Mouse (Mus musculus) ovary, postnatal 10 days (tissue): ENCODE data around the gene Tbcd.

Experiments used
- DNase-seq: peaks from one replicate; pipeline ENCODE4 v3.0.0; 2022; ENCODE audit warnings: low spot score

Gene Tbcd

DNA sequence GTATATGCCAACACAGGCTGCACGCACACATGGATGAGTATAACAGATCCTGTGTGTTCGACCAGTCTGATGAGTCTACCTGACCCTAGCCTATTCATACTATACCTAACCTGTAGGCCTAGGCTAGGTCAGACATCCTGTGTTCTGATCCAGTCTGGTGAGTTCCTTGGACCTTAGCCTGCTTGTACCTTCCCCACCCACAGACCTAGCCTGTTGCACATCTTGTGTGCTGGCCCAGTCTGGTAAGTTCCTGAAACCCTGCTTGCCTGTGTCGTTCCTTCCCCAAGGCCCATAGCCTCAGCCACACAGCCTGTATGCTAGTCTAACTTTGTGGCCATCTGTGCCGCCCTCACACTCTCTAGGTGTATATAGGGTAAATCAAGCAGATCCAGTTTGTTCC is 112.5 kb downstream of the Tbcd start:
- no peak for DNase-seq

DNA sequence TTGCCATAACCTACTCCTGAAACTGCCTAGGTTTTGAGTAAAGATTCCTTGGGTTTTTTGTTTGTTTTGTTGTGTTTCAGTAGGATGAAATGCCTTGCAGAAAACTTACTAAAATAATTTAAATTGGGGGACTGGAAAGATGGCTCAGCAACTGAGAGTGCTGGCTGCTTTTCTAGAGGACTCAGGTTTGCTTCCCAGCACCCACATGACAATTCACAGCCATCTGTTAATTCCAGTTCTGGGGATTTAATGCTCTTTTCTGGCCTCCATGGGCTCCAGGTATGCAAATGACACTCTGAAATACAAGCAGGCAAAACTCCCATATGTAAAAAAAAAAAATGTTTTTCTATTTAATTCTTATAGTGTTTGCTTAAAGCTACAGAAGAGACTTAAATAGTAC is 130.1 kb downstream of the Tbcd start:
- no peak for DNase-seq

DNA sequence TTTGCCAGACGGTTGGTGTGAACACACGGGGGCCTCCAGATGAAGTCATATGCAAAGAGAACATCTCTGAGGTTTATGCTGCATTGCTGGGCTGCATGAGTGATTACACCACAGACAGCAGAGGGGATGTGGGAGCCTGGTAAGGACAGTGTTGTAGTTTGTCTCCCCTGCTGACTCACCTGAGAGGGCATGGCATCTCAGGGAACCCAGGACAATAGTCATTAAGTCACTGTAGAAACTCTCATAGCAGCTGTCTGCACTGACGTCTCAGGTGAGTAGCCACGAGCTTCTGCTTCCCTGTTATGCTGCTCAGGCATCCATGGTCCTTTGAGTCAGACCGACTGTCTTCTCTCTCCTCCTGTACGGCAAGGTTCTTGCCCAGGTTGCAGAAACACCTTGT is 145.5 kb downstream of the Tbcd start:
- DNase-seq: no peak

DNA sequence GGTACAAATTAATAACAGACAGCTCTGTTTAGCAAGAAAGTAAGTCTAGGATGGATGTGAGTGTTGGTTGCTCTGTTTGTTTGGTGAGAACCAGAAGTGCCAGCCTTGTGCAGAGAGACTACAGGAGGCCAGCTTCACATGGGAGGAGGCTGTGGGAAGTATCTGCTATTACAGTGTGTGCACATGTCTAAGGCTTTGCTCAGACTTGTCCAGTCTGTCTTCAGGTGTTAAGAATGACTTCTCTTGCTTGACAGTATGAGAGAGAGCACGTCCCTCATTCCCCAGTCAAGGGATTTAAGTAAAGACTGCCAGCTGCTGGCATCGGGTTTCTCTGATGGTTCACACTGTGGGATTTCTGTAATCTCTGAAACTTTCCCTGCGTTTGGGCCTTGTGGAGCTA is 149.7 kb downstream of the Tbcd start:
- no peak for DNase-seq

DNA sequence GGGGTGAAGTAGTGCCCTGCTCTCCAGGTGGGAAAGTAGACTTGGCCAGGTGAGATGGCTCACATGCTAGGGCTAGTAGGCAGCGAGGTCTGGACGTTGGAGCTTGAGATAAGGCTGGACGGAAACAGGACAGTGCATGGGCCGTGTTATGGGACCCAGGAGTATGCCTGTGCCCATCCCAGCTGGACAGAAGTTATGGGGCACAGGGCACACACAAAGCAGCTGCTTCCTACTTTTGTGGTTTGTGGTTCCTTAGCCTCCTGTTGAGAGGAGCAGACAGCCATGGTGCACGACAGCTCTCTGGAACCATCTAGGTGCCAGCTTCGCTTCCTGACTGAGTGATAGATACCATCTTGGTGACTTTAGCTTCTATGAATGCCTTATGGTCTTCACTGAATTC is 153.9 kb downstream of the Tbcd start:
- DNase-seq: no peak

DNA sequence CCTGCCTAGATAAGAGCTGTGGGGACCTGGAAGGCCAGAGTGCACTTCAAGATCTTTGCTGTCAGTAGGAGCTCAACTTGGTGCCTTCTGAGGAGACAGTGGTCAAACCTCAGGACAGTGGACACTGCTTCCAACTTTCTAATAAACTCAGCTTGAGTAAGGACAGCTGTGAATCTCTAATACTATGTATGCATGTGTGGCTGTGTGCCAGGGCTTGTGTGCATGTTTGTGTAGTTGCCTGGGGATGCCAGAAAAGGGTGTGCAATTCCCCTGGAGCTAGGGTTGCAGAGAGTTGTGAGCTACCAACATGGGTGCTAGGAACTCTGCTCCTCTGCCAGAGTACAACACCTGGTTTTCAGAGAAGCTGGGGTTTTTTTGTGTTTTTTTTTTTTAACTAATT is 159.2 kb downstream of the Tbcd start:
- DNase-seq: no peak

DNA sequence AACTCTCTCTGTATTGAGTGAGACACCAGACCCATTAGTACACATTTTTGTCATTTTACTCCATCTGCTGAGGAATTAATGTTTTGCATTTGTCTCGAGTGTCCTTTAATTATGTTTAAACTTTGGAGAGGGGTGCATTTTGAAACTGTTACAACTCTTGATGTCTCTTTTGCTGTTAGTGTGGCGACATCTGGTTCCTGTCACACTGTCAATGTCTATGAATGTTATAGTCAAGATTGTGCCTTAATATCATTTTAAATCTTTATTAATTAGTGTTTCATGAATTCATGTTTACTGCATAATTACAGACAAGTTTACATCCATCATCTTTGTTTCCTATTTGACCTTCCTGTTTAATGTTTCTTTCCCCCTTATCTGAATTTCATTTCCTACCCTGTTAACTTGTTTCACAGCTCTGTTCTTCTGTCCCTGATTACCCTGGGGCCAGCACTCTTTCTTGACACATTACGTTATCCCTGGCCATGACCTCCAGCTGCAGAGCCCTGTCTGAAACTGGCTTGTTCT is 164.3 kb downstream of the Tbcd start:
- no peak for DNase-seq

DNA sequence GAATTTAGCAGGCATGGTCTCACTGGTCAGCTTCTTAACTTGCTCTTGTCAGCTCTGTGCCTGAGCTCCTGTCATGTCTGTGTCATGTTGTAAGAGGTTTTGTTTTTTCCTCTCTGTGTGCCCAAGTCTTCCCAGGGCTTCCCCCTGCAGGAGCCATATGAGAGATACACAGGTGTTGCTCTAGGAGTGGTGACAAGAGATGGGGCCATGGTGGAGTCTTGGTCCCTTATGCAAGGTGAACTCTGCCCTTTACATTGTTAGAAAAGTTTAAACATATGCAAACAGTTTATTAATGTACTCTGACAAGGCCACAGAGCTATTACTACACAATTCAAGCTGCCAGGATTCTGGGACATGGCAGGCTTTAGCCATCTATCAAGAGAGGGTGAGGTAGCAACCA is 164.8 kb downstream of the Tbcd start:
- no peak for DNase-seq

DNA sequence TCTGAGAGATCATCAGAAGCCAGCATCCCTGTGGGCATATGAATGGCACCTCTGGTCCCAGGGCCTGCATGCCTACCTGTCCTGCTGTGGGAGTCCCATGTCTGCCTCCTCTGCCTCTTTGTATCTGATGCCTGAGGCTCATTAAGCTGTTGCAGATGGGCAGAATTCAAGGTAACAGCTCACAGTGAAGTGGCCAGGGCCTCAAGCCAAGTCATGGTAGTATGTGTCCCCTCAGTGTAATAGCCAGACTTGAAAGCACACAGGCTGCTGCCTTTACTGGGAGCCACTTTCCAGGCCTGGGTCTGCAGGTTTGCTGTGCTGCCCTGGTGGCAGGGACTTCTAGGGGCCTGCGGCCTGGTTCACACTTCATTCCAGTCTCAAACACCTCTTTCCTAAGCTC is 165.6 kb downstream of the Tbcd start:
- DNase-seq: no peak

DNA sequence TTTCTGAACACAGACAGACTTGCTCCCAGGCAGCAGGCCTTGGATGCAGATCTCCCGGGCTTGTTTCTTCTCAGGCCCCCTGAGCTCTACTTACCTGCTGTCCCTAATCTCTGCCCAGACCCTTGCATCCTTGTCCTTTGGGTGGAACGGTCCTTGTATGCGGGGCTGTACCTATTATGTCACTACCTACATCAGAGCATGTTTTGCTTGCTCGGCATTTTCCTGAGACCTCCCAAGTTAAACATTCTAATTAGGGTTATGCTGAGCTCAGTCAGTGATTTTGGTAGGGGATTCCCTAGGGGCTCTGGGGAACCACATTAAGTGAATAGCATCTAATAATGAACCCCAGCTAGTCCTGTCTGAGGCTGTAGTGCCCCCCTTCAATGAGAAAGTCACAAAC is 173.3 kb downstream of the Tbcd start:
- DNase-seq: no peak

DNA sequence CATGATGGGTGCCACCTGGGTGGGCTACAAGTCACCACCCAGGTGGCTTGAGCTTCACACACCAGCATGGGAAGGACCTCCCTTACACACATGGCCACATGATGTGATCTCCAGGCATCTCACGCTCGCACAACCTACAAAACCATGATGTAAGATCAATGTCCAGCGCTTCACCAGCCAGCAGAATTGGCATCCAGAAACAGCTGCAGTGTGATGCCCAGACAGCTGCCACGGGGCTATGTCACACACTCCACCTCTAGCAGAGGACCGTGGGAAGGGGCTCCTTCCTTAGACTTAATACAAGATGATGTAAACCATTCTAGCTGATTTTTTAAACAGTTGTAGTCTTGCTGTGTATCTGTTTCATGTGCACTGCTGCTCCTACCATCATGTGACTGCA is 175.8 kb downstream of the Tbcd start:
- no peak for DNase-seq

DNA sequence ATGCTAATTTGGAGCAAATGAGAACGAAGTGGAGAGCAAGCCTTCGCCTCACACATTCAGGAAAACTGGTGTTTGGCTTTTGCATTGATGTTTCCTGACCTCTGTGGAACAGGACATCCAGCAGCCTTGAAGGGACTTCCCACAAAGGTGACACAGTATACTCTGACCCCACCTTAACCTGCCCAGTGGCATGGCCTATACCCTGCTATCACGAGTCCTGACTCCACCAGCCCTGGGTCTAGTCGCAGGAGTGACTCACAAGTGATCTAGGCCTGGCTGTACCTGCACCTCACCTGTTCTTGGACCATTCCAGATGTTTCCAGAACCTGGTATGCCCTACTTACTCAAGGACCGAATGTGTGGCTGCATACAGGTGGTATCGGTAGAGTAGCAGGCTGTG is 177.8 kb downstream of the Tbcd start:
- no peak for DNase-seq

DNA sequence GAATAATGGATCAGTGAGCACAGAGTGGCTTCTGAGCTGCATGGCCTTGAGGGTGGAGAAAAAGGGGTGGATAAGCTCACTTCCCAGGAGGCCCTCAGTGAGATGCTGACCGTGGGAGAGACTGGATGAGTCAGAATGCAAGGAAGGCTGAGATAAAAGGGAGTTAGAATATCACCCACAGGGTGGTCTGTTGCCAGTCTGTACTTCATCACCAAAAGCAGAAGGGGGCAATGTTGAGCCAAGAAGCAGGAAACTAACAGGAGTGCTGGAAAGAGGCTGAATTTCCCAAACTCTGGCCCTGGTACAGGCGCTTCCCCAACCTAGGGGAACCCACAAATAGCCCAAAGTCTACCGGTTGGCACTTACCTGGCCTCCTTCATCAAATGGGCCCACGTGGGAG is 178.7 kb downstream of the Tbcd start:
- DNase-seq: no peak

DNA sequence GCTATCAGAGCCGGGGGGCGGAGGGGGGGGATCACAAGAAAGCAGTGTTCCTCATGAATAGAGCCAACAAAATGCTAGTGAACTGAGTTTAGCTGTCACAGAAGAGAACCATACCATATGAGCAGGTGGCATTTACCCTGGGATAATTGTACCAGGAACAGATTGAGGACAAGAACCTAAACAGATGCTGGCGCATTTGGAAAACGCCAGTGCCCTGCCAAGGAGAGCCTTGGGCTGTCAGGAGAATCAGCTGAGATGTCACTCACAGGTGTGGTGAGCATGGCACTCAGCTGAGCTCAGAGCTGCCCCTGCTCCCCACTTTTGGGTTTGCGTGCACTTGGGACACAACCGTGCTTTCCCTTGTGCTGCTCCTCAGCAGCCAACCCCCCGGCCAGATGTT is 179.7 kb downstream of the Tbcd start:
- DNase-seq: no peak

DNA sequence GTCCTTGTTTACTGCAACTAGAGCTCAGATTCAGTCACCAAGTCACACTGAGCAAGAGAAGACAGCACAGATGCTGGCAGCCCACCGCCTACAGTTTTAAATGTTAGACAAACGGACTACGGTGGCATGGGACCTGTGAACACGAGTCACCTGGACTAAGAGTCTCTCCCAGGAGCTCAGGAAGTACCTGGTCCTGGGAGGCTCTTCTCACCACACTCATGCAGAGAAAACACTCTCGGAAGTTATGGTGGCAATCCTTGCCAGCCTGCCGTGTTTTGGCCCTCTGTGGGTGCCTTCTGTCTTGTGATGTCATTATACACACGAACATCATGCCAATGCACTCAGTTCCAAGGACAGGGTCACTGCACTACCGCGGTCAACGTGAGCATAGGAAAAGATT is 184.9 kb downstream of the Tbcd start:
- DNase-seq: no peak

DNA sequence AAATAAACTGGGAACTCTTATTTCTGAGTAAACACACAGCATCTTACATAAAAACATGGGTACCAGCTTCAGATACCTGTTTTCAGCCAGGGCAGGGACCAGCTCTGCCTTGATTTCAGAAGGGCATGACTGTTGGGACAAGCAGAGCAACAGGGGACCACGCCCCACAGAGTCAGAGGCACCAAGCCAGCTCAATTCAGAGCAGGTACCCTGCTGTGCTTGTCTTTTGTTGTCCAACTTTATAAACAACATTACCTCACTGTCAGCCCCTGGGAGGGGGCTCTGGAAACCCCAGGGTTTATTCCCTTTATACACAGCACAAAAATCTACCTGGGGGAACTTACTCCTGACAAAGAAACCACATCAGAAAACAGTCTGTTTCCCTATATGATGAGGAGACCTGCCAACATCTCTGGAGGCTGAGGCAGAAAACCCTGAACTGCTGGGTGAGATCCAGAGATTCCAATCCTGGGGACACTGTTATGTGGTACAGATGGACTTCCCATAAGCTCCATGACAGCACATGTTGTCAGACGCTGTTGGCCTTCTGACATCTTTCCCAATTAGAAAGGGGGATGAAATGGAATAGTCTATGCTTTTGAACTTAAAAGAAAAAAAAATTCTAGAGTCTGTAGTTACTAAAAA is 189.9 kb downstream of the Tbcd start:
- no peak for DNase-seq

DNA sequence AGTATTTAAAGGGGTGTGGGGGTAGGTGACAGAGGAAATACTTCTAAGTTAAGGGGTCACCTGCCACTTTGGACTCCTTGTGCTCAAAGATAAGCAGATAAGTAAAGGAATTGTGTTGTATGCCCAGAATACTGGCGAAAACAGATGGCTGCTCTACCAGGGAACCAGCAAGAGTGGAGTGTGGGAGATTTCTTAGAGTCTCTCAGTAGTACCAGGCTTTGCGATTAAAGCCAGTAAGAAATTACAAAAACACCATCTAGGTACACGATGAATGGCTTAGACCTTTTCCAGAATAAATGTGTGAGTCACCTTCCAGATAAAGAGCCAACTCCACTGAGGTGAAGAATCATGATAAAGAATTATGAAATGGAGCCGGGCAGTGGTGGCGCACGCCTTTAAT is 193.6 kb downstream of the Tbcd start:
- no peak for DNase-seq

DNA sequence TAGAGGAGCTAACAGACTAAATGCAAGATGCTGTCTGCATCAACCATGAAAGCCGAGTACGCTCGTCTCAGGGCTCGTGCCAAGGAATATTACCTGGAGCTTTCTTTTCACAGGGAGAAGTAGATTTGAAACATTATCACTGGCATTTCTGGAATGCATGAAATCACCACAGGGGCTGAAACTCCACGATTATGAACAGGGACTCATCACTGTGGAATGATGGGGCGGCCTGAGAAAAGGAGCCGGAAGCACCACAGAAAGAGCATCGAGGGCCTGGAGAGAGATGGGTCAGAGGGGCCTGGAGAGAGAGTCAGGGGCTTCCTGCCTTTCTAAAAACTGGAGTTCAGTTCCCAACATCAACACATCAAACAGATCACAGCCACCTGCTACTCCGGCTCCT is 195.6 kb downstream of the Tbcd start:
- no peak for DNase-seq

DNA sequence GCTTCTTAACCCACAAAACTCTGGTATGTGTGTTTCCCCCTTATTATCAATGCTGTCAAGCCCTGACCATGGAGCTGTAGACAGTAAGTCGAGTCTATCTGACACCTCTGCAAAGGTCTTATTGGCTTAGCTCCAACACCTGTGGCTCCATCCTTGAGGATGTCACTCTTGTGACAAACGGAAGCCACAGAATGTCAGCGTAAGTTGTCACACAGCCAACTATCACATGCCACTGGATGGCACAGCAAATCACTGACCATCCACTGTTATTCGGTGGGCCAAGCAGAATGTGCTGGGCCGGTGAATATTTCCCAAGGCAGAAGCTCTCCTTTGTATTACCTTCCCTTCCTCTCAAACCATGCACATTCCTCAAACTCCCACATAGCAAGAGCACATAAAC is 196.4 kb downstream of the Tbcd start:
- DNase-seq: no peak

DNA sequence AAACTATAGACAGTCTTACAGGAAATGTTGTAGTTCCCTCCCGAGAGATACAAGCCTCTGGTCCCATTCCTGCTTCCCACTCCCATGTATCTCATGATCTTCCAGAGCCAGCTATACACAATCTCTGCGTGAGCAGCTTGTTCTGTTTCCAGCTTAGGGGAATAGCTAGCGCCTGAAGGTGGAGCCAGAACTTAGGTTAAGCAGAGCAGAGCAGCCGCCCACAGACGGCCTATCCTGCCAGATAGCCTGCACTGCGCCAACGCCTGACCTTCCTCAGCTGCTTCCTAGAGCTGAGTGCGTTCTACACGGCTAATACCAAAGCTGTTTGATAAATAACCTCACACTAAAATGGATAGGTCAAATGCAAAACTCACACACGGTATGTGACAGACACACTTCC is 198.2 kb downstream of the Tbcd start:
- no peak for DNase-seq

DNA sequence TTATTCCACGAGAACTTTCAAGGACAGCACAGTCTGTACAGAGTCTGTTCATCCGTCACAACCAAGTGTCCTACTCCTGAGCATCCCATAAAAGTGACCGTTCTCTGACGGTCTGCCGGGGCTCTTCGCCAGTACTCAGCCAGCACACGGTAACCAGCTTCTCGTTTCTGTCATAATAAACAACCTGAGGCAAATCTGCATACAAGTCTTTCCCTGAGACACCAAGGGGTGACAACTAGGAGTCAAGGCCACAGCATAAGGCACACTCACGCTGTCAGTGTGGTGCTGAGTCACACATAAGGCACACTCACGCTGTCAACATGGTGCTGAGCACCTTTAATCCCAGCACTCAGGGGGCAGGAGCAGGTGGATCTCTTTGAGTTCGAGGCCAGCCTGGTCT is 198.9 kb downstream of the Tbcd start:
- no peak for DNase-seq

DNA sequence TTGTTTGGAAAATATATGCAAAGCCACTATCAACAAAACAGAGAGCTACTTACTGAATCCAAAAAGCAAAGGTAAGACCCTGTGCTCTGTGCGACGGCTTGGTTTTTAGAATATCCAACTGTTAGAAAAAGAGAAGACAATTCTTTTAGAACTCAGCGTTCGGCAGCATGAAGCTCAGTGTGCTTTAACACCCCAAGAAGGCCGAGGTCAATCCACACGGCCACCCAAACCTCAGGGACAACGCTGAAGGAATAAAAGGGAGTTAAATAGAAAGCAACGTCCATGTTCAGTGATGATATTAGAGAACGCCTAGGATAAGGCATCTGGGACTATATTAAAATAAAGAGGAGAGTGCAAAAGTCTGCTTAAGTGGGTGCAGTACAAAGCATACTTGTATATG is 199.8 kb downstream of the Tbcd start:
- no peak for DNase-seq

DNA sequence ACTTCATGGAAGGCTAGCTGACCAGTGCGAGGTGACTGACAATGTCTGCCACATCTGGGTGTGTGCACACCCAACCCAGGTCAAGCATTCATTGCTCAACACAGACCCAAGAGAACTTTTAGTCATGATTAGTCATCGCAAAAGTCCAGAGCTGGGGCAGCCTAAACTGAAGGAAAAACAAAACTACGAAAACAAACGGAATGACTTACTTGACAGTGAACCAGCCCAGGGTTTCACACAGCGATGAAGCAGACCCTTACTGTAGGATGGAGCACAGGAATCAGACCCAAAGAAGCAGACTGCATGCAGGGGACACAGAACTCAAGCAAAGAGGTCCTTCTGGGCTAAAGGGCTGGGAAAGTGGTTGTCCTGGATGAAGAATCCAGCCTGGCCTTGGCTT is 200.2 kb downstream of the Tbcd start:
- DNase-seq: no peak

DNA sequence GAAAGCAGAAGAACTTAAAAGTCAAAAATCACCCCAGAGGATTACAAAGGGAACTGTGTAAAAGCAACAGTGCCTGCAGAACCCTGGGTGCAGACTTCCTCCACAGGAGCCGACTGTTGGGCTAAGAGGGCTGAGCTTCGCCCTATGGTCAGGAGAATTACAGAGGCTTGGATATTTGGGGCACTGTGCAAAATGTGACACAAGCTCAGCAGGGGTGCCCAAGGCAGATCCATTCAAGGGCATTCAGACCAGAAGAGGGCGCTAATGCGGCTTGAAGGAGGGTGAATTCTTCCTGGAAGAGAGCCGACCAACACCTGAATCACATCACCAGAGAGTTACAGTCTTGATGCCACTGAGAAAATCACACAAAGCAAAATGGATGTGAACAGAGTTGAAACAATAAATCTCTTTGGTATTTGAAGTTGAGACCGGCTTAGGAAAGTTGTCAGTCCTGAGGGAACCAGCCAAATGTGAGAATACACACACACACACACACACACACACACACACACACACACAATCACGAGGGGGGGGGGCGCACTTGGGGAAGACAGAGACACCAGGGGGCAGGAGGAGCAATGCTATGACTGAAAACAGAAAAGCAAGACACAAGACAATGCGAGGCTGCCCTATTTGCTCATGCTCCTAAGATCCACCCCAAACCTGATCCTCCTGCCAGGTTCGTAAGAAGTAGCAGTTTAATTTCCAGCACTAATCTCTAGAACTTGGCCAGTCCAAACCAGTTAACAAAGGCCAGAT is 201.0 kb downstream of the Tbcd start:
- DNase-seq: peak; percentile 37
